Mouse (Mus musculus) midbrain, embryonic 12.5 days (tissue): ENCODE results near the gene Strip1. TPM values are rescaled to one million over a fixed set of nuclear protein-coding genes. Genes with fewer than 3 reads are reported as not detected.

ENCODE experiments used
- ATAC-seq: fragments of 200-750 bp; cut with Nextera tagmentation; 2 replicates; pipeline ENCODE4 v1.8.0; 2017; ENCODE audit warnings: low read depth, moderate TSS enrichment, moderate library complexity; ENCODE audit not compliant: low FRiP score
- H3K27ac ChIP-seq: fragments of 300-500 bp; sonication (generic); replicated peaks from 2 replicates; pipeline ENCODE4 v1.5.1; 2016; ENCODE audit warnings: mild to moderate bottlenecking
- H3K27me3 ChIP-seq: fragments of 300-500 bp; sonication (generic); 2 replicates; pipeline ENCODE4 v1.6.1; 2016; ENCODE audit warnings: mild to moderate bottlenecking
- H3K36me3 ChIP-seq: fragments of 300-500 bp; sonication (generic); 2 replicates; pipeline ENCODE4 v1.6.1; 2016
- H3K4me1 ChIP-seq: fragments of 300-500 bp; sonication (generic); 2 replicates; pipeline ENCODE4 v1.6.1; 2016
- H3K4me2 ChIP-seq: fragments of 300-500 bp; sonication (generic); replicated peaks from 2 replicates; pipeline ENCODE4 v1.6.1; 2016; ENCODE audit warnings: mild to moderate bottlenecking, moderate library complexity
- H3K4me3 ChIP-seq: fragments of 300-500 bp; sonication (generic); 2 replicates; pipeline ENCODE4 v1.5.1; 2016; ENCODE audit warnings: mild to moderate bottlenecking
- H3K9ac ChIP-seq: fragments of 300-500 bp; sonication (generic); replicated peaks from 2 replicates; pipeline ENCODE4 v1.6.1; 2016; ENCODE audit warnings: mild to moderate bottlenecking, moderate library complexity
- H3K9me3 ChIP-seq: fragments of 300-500 bp; sonication (generic); 2 replicates; pipeline ENCODE4 v1.6.1; 2016; ENCODE audit warnings: mild to moderate bottlenecking
- WGBS: fragments of 180-500 bp; shearing (Covaris S2); methylation state at CpG from one replicate; pipeline ENCODE4 v1.1.7; 2016; 5-methylcytosine and 5-hydroxymethylcytosine counted together
- polyA plus RNA-seq: library from polyadenylated mRNA; unstranded; fragments of >200 nt; fragmentation: Nextera tagmentation; extraction: Ambion mirVana; gene quantifications from 2 replicates; pipeline ENCODE4 v1.2.1, GENCODE M21; 2016

Strip1 gene
- polyA plus RNA-seq, 1 experiment from 2014 or later: 123 TPM

DNA sequence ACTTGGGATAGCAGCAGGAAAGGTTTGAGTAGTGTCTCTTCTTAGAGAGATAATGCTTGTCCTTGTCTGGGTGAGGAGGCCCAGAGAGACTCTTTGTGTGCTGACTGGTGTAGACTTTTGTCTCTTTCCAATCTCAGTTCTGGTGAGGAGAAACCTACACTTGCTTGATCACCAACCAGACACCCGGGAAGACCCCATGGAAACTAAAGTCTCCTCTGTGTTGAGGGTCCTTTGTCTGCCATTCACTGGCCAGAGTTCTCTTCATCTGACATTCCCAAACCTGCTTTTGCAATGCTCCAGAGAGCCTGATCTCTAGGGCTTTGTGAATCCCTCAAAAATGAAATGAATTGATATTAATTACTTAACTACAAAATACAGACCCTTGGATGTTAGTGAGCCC lies 47.6 kb downstream of the Strip1 start:
- no peaks in the 10 kb centered on the region for H3K9me3 ChIP-seq
- no peak overlapping the region for H3K9ac ChIP-seq
- no peak overlapping the region for H3K4me3 ChIP-seq
- H3K4me2 ChIP-seq: no peak overlapping the region
- peaks cover 99% of the 10 kb centered on the region for H3K27me3 ChIP-seq
- no peak for ATAC-seq
- H3K36me3 ChIP-seq: no peaks in the 10 kb centered on the region
- WGBS: 11% methylated on average over 1 of the region's 1 CpGs
- H3K4me1 ChIP-seq: peaks cover 10% of the 10 kb centered on the region
- H3K27ac ChIP-seq: no peak overlapping the region

DNA sequence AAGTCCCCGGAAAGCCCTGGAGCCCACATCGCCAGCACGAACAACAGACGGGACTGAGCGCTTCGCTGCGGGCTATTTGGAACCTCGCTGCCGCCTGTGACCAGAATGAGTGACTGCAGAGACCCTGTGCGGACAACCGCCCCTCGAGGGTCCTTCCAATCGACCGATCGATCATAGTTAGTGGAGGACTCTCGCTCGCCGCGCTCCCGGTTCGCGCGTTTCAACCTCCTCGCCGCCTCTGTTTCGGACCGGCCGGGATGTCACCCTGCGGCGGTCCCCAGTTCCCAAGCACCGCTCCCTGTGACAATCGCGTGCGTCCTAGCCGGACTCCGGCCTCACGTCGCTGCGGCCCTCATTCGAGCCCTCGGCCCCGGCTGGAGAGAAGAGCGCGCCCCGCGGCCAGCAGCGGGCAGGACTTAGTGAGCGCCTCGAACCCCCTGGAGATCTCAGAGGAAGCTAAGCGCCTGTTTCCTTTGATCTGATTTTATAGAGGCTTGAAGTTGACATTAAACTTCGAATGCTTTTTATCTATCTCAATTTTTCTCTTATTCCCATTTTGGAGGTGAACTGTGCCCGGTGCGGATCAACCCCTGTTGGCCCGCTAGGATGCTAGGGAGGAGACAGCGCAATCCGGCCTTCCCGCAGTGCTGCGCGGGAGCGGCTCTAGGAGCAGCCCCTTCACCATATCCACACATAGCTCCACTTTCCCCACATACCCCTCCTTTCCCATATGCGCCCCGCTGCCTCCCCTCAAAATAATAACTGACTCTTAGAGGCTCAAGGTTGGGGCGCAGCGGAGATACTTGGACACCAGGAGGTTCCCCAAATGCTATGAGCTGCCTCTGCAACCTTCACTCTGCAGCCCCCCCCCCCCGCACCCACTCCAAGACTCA lies 48.4 kb downstream of the Strip1 start:
- H3K27ac ChIP-seq: no peak overlapping the region
- H3K4me1 ChIP-seq: peaks cover 10% of the 10 kb centered on the region
- peak overlapping the region; percentile 24; the same call in 1 of the 2 replicates for H3K9ac ChIP-seq
- peaks cover 97% of the 10 kb centered on the region for H3K27me3 ChIP-seq
- under 1% methylated on average over 65 of the region's 65 CpGs for WGBS
- peak overlapping the region; percentile 53 for H3K4me2 ChIP-seq
- H3K9me3 ChIP-seq: no peaks in the 10 kb centered on the region
- no peak for ATAC-seq
- no peaks in the 10 kb centered on the region for H3K36me3 ChIP-seq
- peak overlapping the region; percentile 34 for H3K4me3 ChIP-seq

DNA sequence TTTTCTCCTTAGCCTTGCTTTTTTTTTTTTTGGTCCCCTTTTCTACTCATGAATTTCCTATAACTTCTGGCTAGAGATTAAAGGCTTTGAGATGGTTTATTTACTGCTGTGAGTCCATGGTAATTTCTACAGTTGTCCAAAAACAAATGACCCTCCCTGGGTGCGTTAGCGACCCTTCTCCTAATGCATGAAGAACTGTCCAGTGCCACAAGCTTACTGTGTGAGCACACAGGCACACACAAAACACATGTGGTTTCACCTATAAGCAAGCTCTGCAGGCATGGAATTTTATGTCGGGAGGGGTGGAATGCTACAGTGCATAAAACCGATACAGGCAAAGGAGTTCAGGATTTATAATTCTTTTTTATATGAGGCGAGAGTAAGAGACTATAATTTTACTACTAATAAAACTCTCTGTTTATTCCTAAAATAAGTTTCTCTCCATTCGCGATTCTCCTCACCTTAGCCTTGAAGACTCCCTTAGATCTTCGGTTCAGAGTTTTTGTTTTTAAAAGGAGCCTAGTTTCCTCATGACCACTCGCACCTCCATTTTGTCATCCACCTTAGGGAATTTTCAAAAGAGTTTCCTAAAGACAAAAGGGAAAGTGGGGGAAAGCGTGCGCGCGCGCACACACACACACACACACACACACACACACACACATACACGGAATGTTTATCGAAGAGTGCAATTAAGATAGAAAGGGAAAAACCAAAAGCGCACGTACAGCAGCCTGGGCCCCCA lies 49.2 kb downstream of the Strip1 start:
- WGBS: 2% methylated on average over 18 of the region's 18 CpGs
- no peaks in the 10 kb centered on the region for H3K9me3 ChIP-seq

DNA sequence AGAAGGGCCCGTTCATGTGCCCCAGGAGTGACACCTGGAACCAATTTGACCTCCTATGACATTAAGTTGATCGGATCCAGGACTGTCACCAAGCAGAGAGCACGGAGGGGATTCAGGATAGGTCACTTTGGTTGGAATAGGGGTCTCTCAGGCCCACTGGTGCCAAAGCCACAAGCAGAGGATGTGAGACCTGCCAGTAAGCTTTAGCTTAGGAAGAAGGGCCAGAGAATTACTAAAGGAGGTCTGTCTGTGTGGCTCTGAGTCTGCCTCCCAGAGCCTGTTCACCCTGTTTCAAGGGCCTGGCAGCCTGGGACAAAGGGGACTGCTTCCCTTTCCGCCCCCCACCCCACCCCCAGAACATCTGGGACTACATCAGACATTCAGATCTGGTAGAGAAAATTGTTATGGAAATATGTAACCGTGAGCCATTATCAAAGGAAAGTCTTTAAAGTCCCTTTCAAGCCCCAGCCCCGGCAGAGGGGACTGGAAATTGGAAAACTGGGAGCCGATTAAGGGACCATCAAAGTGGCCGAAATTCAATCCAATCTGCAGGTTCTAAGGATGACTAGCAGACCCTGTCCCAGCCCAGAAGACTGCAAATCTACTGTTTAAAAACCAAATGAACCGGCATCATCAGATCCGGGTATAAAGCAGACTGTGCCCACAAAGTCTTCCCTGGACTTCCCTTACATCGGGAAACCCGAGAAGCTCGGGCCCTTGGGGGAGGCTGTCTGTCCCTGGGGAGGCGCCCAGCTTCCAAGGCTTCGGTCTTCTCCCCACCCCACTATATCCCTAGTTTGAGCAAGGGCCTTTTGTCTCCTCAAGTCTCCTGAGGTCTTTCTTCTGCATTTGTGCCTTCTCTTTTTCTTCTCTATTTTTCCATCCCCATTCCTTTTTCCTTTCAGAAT lies 50.1 kb downstream of the Strip1 start:
- Histone ChIP-seq H3K4me2 (no peak overlapping the region), H3K36me3 (no peaks in the 10 kb centered on the region), H3K4me1 (peaks cover 10% of the 10 kb centered on the region), H3K4me3 (no peak overlapping the region), H3K27me3 (peaks cover 89% of the 10 kb centered on the region), H3K27ac (no peak overlapping the region), H3K9ac (no peak overlapping the region), H3K9me3 (no peaks in the 10 kb centered on the region)
- WGBS: 2% methylated on average over 15 of the region's 15 CpGs
- no peak for ATAC-seq

More for the DNA sequence above, 49.2 kb downstream of the Strip1 start:
- no peak for ATAC-seq
- no peak overlapping the region for H3K27ac ChIP-seq
- H3K4me3 ChIP-seq: peak overlapping the region; percentile 34
- H3K27me3 ChIP-seq: peaks cover 97% of the 10 kb centered on the region
- no peaks in the 10 kb centered on the region for H3K36me3 ChIP-seq
- 0 out of 2 replicates have a peak overlapping the region, but pooled peaks have one; percentile 24 for H3K9ac ChIP-seq
- H3K4me2 ChIP-seq: peak overlapping the region; percentile 53
- H3K4me1 ChIP-seq: peaks cover 10% of the 10 kb centered on the region

DNA sequence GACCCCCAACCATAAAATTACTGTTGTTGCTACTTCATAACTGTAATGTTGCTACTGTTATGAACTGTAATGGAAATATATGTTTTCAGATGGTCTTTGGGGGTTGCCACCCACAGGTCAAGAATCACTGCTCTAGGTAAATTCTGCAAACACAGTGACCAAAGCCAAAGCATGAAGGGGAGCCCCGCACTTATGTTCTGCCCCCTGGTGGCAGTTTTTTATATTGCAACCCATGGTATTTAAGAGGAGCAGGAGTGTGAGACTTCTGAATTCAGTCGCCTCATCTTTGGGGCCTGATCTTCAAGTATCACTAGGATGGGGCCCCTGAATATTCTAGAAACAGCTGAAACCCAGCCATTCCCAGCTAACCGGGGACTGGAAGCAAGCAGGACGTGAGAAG lies 52.0 kb downstream of the Strip1 start:
- H3K27ac ChIP-seq: no peak overlapping the region
- no peak overlapping the region for H3K4me3 ChIP-seq
- WGBS: 2% methylated on average over 4 of the region's 4 CpGs
- no peaks in the 10 kb centered on the region for H3K9me3 ChIP-seq
- no peak overlapping the region for H3K4me2 ChIP-seq
- ATAC-seq: no peak
- peaks cover 70% of the 10 kb centered on the region for H3K27me3 ChIP-seq
- peaks cover 10% of the 10 kb centered on the region for H3K4me1 ChIP-seq
- H3K9ac ChIP-seq: no peak overlapping the region
- no peaks in the 10 kb centered on the region for H3K36me3 ChIP-seq

DNA sequence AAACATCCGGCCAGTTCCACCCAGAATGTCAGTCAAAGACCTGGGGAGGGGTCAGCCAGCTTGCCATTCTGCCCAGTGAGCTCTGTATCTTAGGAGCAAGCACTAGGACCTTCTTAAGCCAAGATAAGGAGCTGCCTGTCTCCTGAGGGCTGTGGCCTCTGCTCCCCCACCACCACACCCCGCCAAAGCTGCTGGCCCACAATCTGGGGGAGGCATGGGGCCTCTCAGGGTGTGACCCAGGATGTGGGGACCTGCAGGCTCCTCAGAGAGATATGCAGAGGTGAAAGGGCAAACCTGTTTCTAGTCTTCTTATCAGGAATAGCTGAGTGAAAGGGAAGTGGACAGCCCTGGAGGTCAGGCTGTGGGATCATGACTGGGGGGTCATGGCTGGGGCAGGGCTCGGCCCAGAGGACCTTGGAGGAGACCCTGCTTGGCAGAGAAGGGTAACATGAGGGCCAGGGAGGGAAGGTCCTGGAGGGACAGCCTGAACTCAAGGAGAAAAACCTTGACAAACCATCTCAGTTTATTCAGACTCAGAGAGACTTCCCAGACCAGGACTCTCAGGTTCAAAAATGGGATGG lies 53.6 kb downstream of the Strip1 start:
- 50% methylated on average over 3 of the region's 3 CpGs for WGBS
- Histone ChIP-seq H3K4me3 (no peak overlapping the region), H3K9ac (no peak overlapping the region), H3K4me2 (no peak overlapping the region), H3K9me3 (no peaks in the 10 kb centered on the region), H3K4me1 (peaks cover 4% of the 10 kb centered on the region), H3K36me3 (no peaks in the 10 kb centered on the region), H3K27me3 (peaks cover 55% of the 10 kb centered on the region), H3K27ac (no peak overlapping the region)
- no peak for ATAC-seq

DNA sequence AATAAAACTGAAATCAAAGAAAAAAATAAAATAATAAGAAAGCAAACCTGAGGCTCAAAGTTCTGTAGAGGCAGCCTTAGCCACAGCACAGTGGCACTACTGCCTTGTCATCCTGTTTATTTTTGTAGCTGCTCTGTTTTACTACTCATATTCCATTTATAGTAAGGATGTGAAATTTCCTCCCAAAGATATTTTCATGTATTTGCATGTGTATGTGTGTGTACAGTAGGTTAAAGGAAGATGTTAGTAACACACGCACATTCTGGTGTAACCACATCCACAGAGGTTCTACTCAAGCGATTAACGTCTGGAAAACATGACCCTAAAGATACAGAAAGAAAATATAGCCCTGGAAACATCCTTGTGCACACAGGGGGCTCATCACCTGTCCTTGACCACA lies 54.7 kb downstream of the Strip1 start:
- H3K4me3 ChIP-seq: no peak overlapping the region
- H3K27ac ChIP-seq: no peak overlapping the region
- H3K9me3 ChIP-seq: no peaks in the 10 kb centered on the region
- no peak overlapping the region for H3K9ac ChIP-seq
- H3K27me3 ChIP-seq: peaks cover 47% of the 10 kb centered on the region
- ATAC-seq: no peak
- no peak overlapping the region for H3K4me2 ChIP-seq
- no peaks in the 10 kb centered on the region; the same call in 1 of the 2 replicates for H3K4me1 ChIP-seq
- WGBS: 84% methylated on average over 3 of the region's 3 CpGs
- no peaks in the 10 kb centered on the region for H3K36me3 ChIP-seq

DNA sequence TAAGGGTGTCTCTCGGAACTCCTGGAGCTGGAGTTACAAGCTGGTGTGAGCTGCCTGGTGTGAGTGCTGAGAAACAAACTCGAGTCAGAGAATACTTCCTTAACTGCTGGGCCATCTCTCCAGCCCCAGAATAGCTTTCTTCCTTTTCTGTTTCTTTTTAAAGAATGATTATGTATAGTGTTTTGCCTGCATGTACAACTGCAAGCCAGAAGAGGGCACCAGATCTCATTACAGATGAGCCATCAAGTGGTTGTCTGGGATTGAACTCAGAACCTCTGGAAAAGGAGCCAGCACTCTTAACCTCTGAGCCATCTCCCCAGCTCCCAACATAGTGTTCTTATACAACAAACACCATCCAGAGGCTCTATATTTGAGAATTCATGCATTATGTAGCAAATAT lies 60.3 kb downstream of the Strip1 start:
- Histone ChIP-seq H3K27me3 (peaks cover 8% of the 10 kb centered on the region), H3K9ac (no peak overlapping the region), H3K4me2 (no peak overlapping the region), H3K4me1 (no peaks in the 10 kb centered on the region), H3K27ac (no peak overlapping the region), H3K9me3 (no peaks in the 10 kb centered on the region), H3K4me3 (no peak overlapping the region), H3K36me3 (no peaks in the 10 kb centered on the region)
- no peak for ATAC-seq
- WGBS: 56% methylated on average over 2 of the region's 2 CpGs

DNA sequence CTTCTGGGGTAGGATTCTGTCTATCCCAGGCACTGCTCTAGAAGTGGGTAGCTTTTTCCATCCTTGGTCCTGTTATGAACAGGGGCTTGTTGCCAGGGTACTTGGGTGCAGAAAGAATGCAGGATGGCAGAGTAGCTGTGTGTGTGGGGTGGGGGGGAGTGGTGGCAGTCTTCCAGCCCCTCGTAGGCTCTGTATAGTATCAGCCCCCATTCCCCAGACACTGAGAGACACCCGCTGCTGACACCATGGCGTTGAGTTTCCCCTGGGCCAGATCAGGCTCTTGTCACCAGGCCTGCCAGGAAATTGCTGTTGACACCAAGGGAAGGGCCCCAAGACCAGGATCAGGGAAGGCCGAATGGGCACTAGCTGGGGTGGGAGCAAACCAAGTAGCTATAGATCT lies 62.8 kb downstream of the Strip1 start:
- Histone ChIP-seq H3K9me3 (no peaks in the 10 kb centered on the region), H3K27ac (no peak overlapping the region), H3K36me3 (no peaks in the 10 kb centered on the region), H3K4me3 (no peak overlapping the region), H3K27me3 (peaks cover 11% of the 10 kb centered on the region), H3K4me2 (no peak overlapping the region), H3K4me1 (peaks cover 2% of the 10 kb centered on the region; the same call in 1 of the 2 replicates), H3K9ac (no peak overlapping the region)
- ATAC-seq: no peak
- 77% methylated on average over 4 of the region's 4 CpGs for WGBS

DNA sequence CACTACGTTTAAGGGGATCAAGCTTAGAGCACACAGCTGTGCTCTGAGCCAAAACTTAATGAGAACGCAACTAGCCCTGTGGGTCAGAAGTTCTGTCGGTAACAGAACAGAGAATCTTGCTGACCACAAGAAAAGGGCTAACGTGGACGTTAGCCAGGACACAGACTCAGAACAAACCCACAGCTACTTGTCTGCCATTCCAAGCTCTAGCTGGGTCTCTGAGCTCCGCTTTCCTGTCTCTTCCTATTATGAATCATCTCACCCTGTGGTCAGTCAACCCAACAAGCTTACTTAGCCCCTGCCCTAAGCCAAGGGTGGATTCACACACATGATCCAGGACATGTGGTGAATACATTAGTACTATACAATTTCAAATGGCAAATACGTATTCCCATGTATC lies 63.7 kb downstream of the Strip1 start:
- Histone ChIP-seq H3K27me3 (peaks cover 11% of the 10 kb centered on the region), H3K27ac (no peak overlapping the region), H3K9me3 (no peaks in the 10 kb centered on the region), H3K4me1 (peaks cover 2% of the 10 kb centered on the region; the same call in 1 of the 2 replicates), H3K4me2 (no peak overlapping the region), H3K9ac (no peak overlapping the region), H3K4me3 (no peak overlapping the region), H3K36me3 (no peaks in the 10 kb centered on the region)
- ATAC-seq: no peak
- WGBS: 87% methylated on average over 7 of the region's 7 CpGs

DNA sequence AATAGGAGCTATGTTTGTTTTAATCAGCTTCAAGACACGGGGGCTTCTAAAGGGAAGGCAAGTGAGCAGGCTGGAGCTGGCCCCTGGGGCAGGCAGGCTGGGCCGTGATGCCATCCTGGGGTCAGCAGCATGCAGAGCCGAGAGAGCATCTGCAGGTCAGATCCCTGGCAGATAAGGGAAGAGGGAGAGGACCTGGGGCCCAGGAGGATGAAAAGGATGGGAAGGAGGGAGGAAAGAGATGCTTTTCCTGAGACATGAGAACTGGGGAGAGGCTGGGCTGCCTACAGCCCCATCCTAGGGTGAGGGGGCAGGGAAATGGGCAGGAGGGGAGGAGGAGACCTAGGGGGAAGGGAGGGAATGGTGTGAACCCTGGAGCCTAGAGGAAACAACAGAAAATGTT lies 66.2 kb downstream of the Strip1 start:
- WGBS: 33% methylated on average over 3 of the region's 3 CpGs
- Histone ChIP-seq H3K27ac (no peak overlapping the region), H3K9ac (no peak overlapping the region), H3K27me3 (peaks cover 8% of the 10 kb centered on the region; the same call in 1 of the 2 replicates), H3K9me3 (no peaks in the 10 kb centered on the region), H3K4me3 (no peak overlapping the region), H3K36me3 (no peaks in the 10 kb centered on the region), H3K4me2 (no peak overlapping the region), H3K4me1 (peaks cover 2% of the 10 kb centered on the region; the same call in 1 of the 2 replicates)
- no peak for ATAC-seq
